Mouse (Mus musculus): ENCODE measurements at regions not wholly inside any gene's neighbourhood (a gene's known extent, or its start where the extent isn't known, plus 50 kb on each side); places are given as distances from the start of the nearest gene placed in this dataset.

- peak; percentile 61; the same call in 1 of the 2 replicates for TF ChIP-seq EP300 (IDR thresholded peaks at IDR 0.05; ENCODE audit: low read depth)
- TF ChIP-seq CTCF (IDR thresholded peaks at IDR 0.05; ENCODE audit: low read depth): no peak
Observed at GRCm38 (mm10) chr15:90397691-90398377, 173.7 kb downstream of the Alg10b start.
